Mouse (Mus musculus): Measurements from ENCODE around the gene Cyfip1. TPM values are rescaled to one million over a fixed set of nuclear protein-coding genes. Genes with fewer than 3 reads are reported as not detected.

Gene Cyfip1
- polyA plus RNA-seq, 2 experiments: 6.4 to 16.1 TPM

- Histone ChIP-seq H3K27ac (no peak overlapping the region), H3K9ac (replicated peaks) (no peak overlapping the region), H3K36me3 (replicated peaks; ENCODE audit: control insufficient read depth, insufficient read depth, low read depth) (no peaks in the 10 kb centered on the region), H3K4me3 (ENCODE audit: insufficient read depth in 1 of 2, low read depth in 2 of 2, low read length in 2 of 2) (no peak overlapping the region), H3K4me1 (replicated peaks; ENCODE audit: control insufficient read depth in 2 of 2, insufficient read depth in 2 of 2, low read length in 1 of 2) (no peaks in the 10 kb centered on the region), H3K9me3 (ENCODE audit: control insufficient read depth, low read length) (no peaks in the 10 kb centered on the region), H3K4me2 (ENCODE audit: low read depth) (no peak overlapping the region), H3K27me3 (ENCODE audit: control insufficient read depth, insufficient read depth, low read length) (no peaks in the 10 kb centered on the region)
- no peak for DNase-seq (ENCODE audit: low read depth in 3 of 3, low spot score in 3 of 3)
- ATAC-seq (ENCODE audit: insufficient read depth): no peak
- WGBS (ENCODE audit: insufficient replicate concordance): 86% methylated on average over 6 of the region's 6 CpGs
- no peak for TF ChIP-seq CTCF (IDR thresholded peaks at IDR 0.05; ENCODE audit: low read depth)
- TF ChIP-seq EP300 (IDR thresholded peaks at IDR 0.05; ENCODE audit: low read depth): no peak
These were observed 28.9 kb downstream of the Cyfip1 start for GRCm38 (mm10) chr7:55870340-55871020.

DNA sequence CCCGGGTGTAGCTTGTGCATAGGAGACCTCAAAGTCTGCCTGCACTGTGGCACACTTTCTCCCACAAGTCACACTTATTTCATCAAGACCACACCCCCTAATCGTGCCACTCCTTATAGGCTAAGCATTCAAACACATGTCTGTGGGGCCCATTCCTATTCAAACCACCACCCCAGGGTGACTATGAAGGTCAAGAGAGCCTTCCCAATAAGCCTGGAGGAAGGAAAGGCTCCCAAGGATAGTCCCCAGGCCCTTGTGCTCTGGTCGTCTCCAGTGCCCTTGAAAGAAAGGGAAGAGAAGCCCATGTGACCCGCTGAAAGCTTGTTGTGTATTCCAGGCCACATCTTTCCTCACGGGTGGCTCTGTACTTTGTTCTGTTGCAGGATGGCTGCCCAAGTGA lies 29.9 kb downstream of the Cyfip1 start:
- Histone ChIP-seq H3K4me2 (ENCODE audit: low read depth) (no peak overlapping the region), H3K9ac (replicated peaks) (no peak overlapping the region), H3K27ac (no peak overlapping the region), H3K27me3 (ENCODE audit: control insufficient read depth, insufficient read depth, low read length) (no peaks in the 10 kb centered on the region), H3K36me3 (replicated peaks; ENCODE audit: control insufficient read depth, insufficient read depth, low read depth) (no peaks in the 10 kb centered on the region), H3K4me3 (ENCODE audit: insufficient read depth in 1 of 2, low read depth in 2 of 2, low read length in 2 of 2) (no peak overlapping the region), H3K9me3 (ENCODE audit: control insufficient read depth, low read length) (no peaks in the 10 kb centered on the region), H3K4me1 (replicated peaks; ENCODE audit: control insufficient read depth in 2 of 2, insufficient read depth in 2 of 2, low read length in 1 of 2) (no peaks in the 10 kb centered on the region)
- DNase-seq (ENCODE audit: low read depth in 3 of 3, low spot score in 3 of 3) (no peak), ATAC-seq (ENCODE audit: insufficient read depth) (no peak)
- TF ChIP-seq EP300 (IDR thresholded peaks at IDR 0.05; ENCODE audit: low read depth) (no peak), CTCF (IDR thresholded peaks at IDR 0.05; ENCODE audit: low read depth) (no peak)
- 63% methylated on average over 5 of the region's 5 CpGs for WGBS (ENCODE audit: insufficient replicate concordance)

- TF ChIP-seq CTCF (IDR thresholded peaks at IDR 0.05; ENCODE audit: low read depth) (no peak), EP300 (IDR thresholded peaks at IDR 0.05; ENCODE audit: low read depth) (no peak)
- Histone ChIP-seq H3K4me2 (ENCODE audit: low read depth) (no peak overlapping the region), H3K27ac (no peak overlapping the region), H3K4me3 (ENCODE audit: insufficient read depth in 1 of 2, low read depth in 2 of 2, low read length in 2 of 2) (no peak overlapping the region), H3K27me3 (ENCODE audit: control insufficient read depth, insufficient read depth, low read length) (no peaks in the 10 kb centered on the region), H3K9ac (replicated peaks) (no peak overlapping the region), H3K36me3 (replicated peaks; ENCODE audit: control insufficient read depth, insufficient read depth, low read depth) (no peaks in the 10 kb centered on the region), H3K9me3 (ENCODE audit: control insufficient read depth, low read length) (no peaks in the 10 kb centered on the region), H3K4me1 (replicated peaks; ENCODE audit: control insufficient read depth in 2 of 2, insufficient read depth in 2 of 2, low read length in 1 of 2) (no peaks in the 10 kb centered on the region)
- ATAC-seq (ENCODE audit: insufficient read depth) (no peak), DNase-seq (ENCODE audit: low read depth in 3 of 3, low spot score in 3 of 3) (no peak)
- WGBS (ENCODE audit: insufficient replicate concordance): 69% methylated on average over 7 of the region's 7 CpGs
These were observed 33.2 kb downstream of the Cyfip1 start for GRCm38 (mm10) chr7:55874703-55875102.

DNA sequence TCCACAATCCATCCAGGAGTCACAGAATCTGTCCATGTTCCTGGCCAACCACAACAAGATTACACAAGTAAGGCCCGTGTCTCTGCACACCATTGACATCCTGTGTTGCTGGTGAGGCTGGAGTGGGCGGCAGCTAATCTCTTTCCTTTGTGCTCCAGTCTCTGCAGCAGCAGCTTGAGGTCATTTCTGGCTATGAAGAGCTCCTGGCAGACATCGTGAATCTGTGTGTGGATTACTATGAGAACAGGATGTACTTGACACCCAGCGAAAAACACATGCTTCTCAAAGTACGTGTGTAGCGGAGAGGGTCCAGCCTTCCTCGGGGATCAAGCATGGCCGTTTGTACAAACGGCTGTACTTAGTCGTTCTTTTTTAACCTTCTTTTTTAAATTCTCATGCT lies 36.2 kb downstream of the Cyfip1 start:
- no peaks in the 10 kb centered on the region for H3K9me3 ChIP-seq (ENCODE audit: control insufficient read depth, low read length)
- WGBS (ENCODE audit: insufficient replicate concordance): 76% methylated on average over 10 of the region's 10 CpGs
- H3K4me2 ChIP-seq (ENCODE audit: low read depth): no peak overlapping the region
- H3K4me1 ChIP-seq (replicated peaks; ENCODE audit: control insufficient read depth in 2 of 2, insufficient read depth in 2 of 2, low read length in 1 of 2): no peaks in the 10 kb centered on the region
- no peaks in the 10 kb centered on the region for H3K36me3 ChIP-seq (replicated peaks; ENCODE audit: control insufficient read depth, insufficient read depth, low read depth)
- ATAC-seq (ENCODE audit: insufficient read depth) (no peak), DNase-seq (ENCODE audit: low read depth in 3 of 3, low spot score in 3 of 3) (no peak)
- H3K4me3 ChIP-seq (ENCODE audit: insufficient read depth in 1 of 2, low read depth in 2 of 2, low read length in 2 of 2): no peak overlapping the region
- no peaks in the 10 kb centered on the region for H3K27me3 ChIP-seq (ENCODE audit: control insufficient read depth, insufficient read depth, low read length)
- TF ChIP-seq CTCF (IDR thresholded peaks at IDR 0.05; ENCODE audit: low read depth) (no peak), EP300 (IDR thresholded peaks at IDR 0.05; ENCODE audit: low read depth) (no peak)
- H3K9ac ChIP-seq (replicated peaks): no peak overlapping the region
- no peak overlapping the region for H3K27ac ChIP-seq

GRCm38 (mm10) chr7:55880882-55881281 lies 39.3 kb downstream of the Cyfip1 start:
- no peaks in the 10 kb centered on the region for H3K27me3 ChIP-seq (ENCODE audit: control insufficient read depth, insufficient read depth, low read length)
- DNase-seq (ENCODE audit: low read depth in 3 of 3, low spot score in 3 of 3) (no peak), ATAC-seq (ENCODE audit: insufficient read depth) (no peak)
- H3K27ac ChIP-seq: no peak overlapping the region
- no peaks in the 10 kb centered on the region for H3K4me1 ChIP-seq (replicated peaks; ENCODE audit: control insufficient read depth in 2 of 2, insufficient read depth in 2 of 2, low read length in 1 of 2)
- no peaks in the 10 kb centered on the region for H3K9me3 ChIP-seq (ENCODE audit: control insufficient read depth, low read length)
- TF ChIP-seq CTCF (IDR thresholded peaks at IDR 0.05; ENCODE audit: low read depth): no peak
- no peak for TF ChIP-seq EP300 (IDR thresholded peaks at IDR 0.05; ENCODE audit: low read depth)
- no peak overlapping the region for H3K9ac ChIP-seq (replicated peaks)
- no peaks in the 10 kb centered on the region for H3K36me3 ChIP-seq (replicated peaks; ENCODE audit: control insufficient read depth, insufficient read depth, low read depth)
- no peak overlapping the region for H3K4me2 ChIP-seq (ENCODE audit: low read depth)
- WGBS (ENCODE audit: insufficient replicate concordance): 70% methylated on average over 9 of the region's 9 CpGs
- no peak overlapping the region for H3K4me3 ChIP-seq (ENCODE audit: insufficient read depth in 1 of 2, low read depth in 2 of 2, low read length in 2 of 2)

Data from liver, embryonic 14.5 days (tissue).